7 mouse cellular contexts compared by ENCODE assay signal in genomic region chr17:46162951-46163421, GRCm38 (mm10). TPM values are rescaled to one million over a fixed set of nuclear protein-coding genes. Genes with fewer than 3 reads are reported as not detected.
DNase-seq lines count a peak whose midpoint lies in the region; TF ChIP-seq lines count a peak whose summit lies in the region.

No protein-coding gene starts in this region.

- H3K4me3 ChIP-seq in testis, adult 2 months (ENCODE audit: control insufficient read depth, low read depth, low read length): peak overlapping the region; percentile 32

- TF ChIP-seq POLR2A in testis, adult 2 months (IDR thresholded peaks at IDR 0.05; ENCODE audit: control insufficient read depth, low read depth, low read length): no peak

- no peaks in the 10 kb centered on the region for H3K27me3 ChIP-seq in testis, adult 2 months (ENCODE audit: control insufficient read depth, insufficient read depth, low read length)

- TF ChIP-seq CTCF in testis, adult 2 months (IDR thresholded peaks at IDR 0.05; ENCODE audit: control insufficient read depth, insufficient read depth, insufficient replicate concordance, low read depth, low read length): no peak

- WGBS in large intestine, adult 2 months: 14% methylated on average over 9 of the region's 9 CpGs

- H3K27ac ChIP-seq in testis, adult 2 months (ENCODE audit: control insufficient read depth, insufficient read depth, low read depth, low read length): no peak overlapping the region

- H3K4me1 ChIP-seq in testis, adult 2 months (ENCODE audit: control insufficient read depth, insufficient read depth, low read length): peaks cover 6% of the 10 kb centered on the region

- no peaks in the 10 kb centered on the region; the same call in 1 of the 2 replicates for H3K36me3 ChIP-seq in testis, adult 2 months (ENCODE audit: control insufficient read depth, insufficient read depth, low read length)

- DNase-seq in testis, postnatal 14 days (ENCODE audit: low spot score): no peak
- peak; percentile 28 for DNase-seq in heart, adult 8-10 months (ENCODE audit: low spot score)
- DNase-seq in large intestine, adult 2 months (ENCODE audit: low read depth, low spot score): peak; percentile 81
- peak; percentile 91 for DNase-seq in naive thymus-derived CD4-positive, alpha-beta T cell, adult 2 months (ENCODE audit: low read depth)
- no peak for DNase-seq in layer of hippocampus, postnatal 14 days (ENCODE audit: low spot score in 2 of 2)
- no peak for DNase-seq in right cerebral cortex, adult 2 months (ENCODE audit: low spot score in 2 of 2)

RNA-seq across cellular contexts. Expression of gene Gtpbp2, which starts 2.2 kb away (rescaled TPM):
- 149 and 155 TPM in 2 replicates for polyA plus RNA-seq in testis, adult 2 months (2012; rRNA removed)
- total RNA-seq in heart, adult 8-10 months (2022): 10 to 100 TPM; 55.8 to 74.5 (median 59.0) TPM
- 145 and 213 TPM in 2 replicates for polyA plus RNA-seq in large intestine, adult 2 months (2012; rRNA removed)
- 100 to 1,000 TPM; 100 to 107 TPM for total RNA-seq in layer of hippocampus, postnatal 14 days (2021)

RNA-seq across cellular contexts. Expression of gene Mad2l1bp, which starts 9.6 kb away (rescaled TPM):
- 23.7 and 24.5 TPM in 2 replicates for polyA plus RNA-seq in testis, adult 2 months (2012; rRNA removed)
- 10 to 100 TPM; 19.2 to 27.4 (median 21.6) TPM for total RNA-seq in heart, adult 8-10 months (2022)
- 33.7 and 37.4 TPM in 2 replicates for polyA plus RNA-seq in large intestine, adult 2 months (2012; rRNA removed)
- total RNA-seq in layer of hippocampus, postnatal 14 days (2021): 10 to 100 TPM in 1 of 2 experiments, 1 to 10 TPM in 1; 9.0 to 11.3 TPM

RNA-seq across cellular contexts. Expression of gene Rsph9, which starts 19.0 kb away (rescaled TPM):
- 240 and 252 TPM in 2 replicates for polyA plus RNA-seq in testis, adult 2 months (2012; rRNA removed)
- total RNA-seq in heart, adult 8-10 months (2022): under 1 TPM; 0.57 to 0.97 (median 0.84) TPM
- 2.6 and 2.8 TPM in 2 replicates for polyA plus RNA-seq in large intestine, adult 2 months (2012; rRNA removed)
- total RNA-seq in layer of hippocampus, postnatal 14 days (2021): 10 to 100 TPM; 27.4 to 28.5 TPM

RNA-seq across cellular contexts. Expression of gene Polh, which starts 39.5 kb away (rescaled TPM):
- 8.1 and 8.7 TPM in 2 replicates for polyA plus RNA-seq in testis, adult 2 months (2012; rRNA removed)
- 1 to 10 TPM; 7.2 to 9.0 (median 8.5) TPM for total RNA-seq in heart, adult 8-10 months (2022)
- 4.2 and 4.4 TPM in 2 replicates for polyA plus RNA-seq in large intestine, adult 2 months (2012; rRNA removed)
- 1 to 10 TPM; 6.2 to 6.9 TPM for total RNA-seq in layer of hippocampus, postnatal 14 days (2021)

RNA-seq across cellular contexts. Expression of gene Xpo5, which starts 39.6 kb away (rescaled TPM):
- 25.1 and 26.4 TPM in 2 replicates for polyA plus RNA-seq in testis, adult 2 months (2012; rRNA removed)
- total RNA-seq in heart, adult 8-10 months (2022): 10 to 100 TPM; 20.0 to 23.2 (median 21.6) TPM
- 17.1 and 18.2 TPM in 2 replicates for polyA plus RNA-seq in large intestine, adult 2 months (2012; rRNA removed)
- total RNA-seq in layer of hippocampus, postnatal 14 days (2021): 10 to 100 TPM; 43.8 to 44.4 TPM

Comparison
In these comparisons a context has a peak if more than half of its experiments do, and no peak if none do; other contexts are left out.
1. DNase-seq: peak in heart, adult 8-10 months (single experiment), large intestine, adult 2 months (single experiment) and naive thymus-derived CD4-positive, alpha-beta T cell, adult 2 months (single experiment); none in testis, postnatal 14 days (single experiment), layer of hippocampus, postnatal 14 days (0 of 2) and right cerebral cortex, adult 2 months (0 of 2).
2. RNA of gene Rsph9, which starts 19.0 kb away (total RNA-seq): 27.4 to 28.5 TPM in layer of hippocampus, postnatal 14 days; 0.57 to 0.97 TPM in heart, adult 8-10 months; every median in the first group is over 10 times any median in the second.